Mouse (Mus musculus) bone marrow macrophage, adult 2 months (primary cell): ENCODE results near the gene Il2.

Experiments used
- CTCF ChIP-seq: IDR thresholded peaks from 2 replicates; pipeline ENCODE4 v1.5.1; 2012; ENCODE audit warnings: low read depth, mild to moderate bottlenecking, low read length, moderate library complexity
- POLR2A ChIP-seq: IDR thresholded peaks from 2 replicates; pipeline ENCODE4 v1.6.1; 2012; ENCODE audit warnings: mild to moderate bottlenecking, low read depth, low read length, borderline replicate concordance

- TF ChIP-seq CTCF, result no peak
- TF ChIP-seq POLR2A, result no peak
Measured at GRCm38 (mm10) chr3:37140168-37140906, 14.6 kb upstream of the Il2 start.
